Mouse (Mus musculus) E14TG2a.4 (cell line): ENCODE measurements around the gene Xbp1.
"Not testable (repeated sequence)": the region's sequence is repeated elsewhere in the genome, so short reads cannot be mapped to it uniquely, and the experiment has no call there.

Experiments
- H3K27me3 ChIP-seq: 2 replicates; pipeline ENCODE4 v1.6.1; 2014; ENCODE audit warnings: low read length, control low read depth; ENCODE audit not compliant: insufficient read depth
- H3K36me3 ChIP-seq: 2 replicates; pipeline ENCODE4 v1.6.1; 2014; ENCODE audit warnings: low read length, control low read depth; ENCODE audit not compliant: insufficient read depth
- H3K4me1 ChIP-seq: replicated peaks from 2 replicates; pipeline ENCODE4 v1.6.1; 2014; ENCODE audit warnings: low read depth, low read length, control low read depth
- H3K4me3 ChIP-seq: replicated peaks from 2 replicates; pipeline ENCODE4 v1.5.1; 2014; ENCODE audit warnings: mild to moderate bottlenecking, low read length
- H3K9me3 ChIP-seq: 2 replicates; pipeline ENCODE4 v1.6.1; 2014; ENCODE audit warnings: low read length, control low read depth
- CTCF ChIP-seq: conservative IDR thresholded peaks from 2 replicates; pipeline ENCODE4 v1.5.1; 2014; ENCODE audit warnings: low read length
- NANOG ChIP-seq: IDR thresholded peaks from 2 replicates; pipeline ENCODE4 v1.6.1; 2014; ENCODE audit warnings: borderline replicate concordance, low read length, mixed read lengths
- POU5F1 ChIP-seq: IDR thresholded peaks from 2 replicates; pipeline ENCODE4 v1.6.1; 2014; ENCODE audit warnings: low read length, borderline replicate concordance

Gene Xbp1

GRCm38 (mm10) chr11:5499961-5500644 lies 20.4 kb upstream of the Xbp1 start:
- peaks cover 83% of the 10 kb centered on the region for H3K4me1 ChIP-seq
- H3K27me3 ChIP-seq, result no peaks in the 10 kb centered on the region
- peaks cover 14% of the 10 kb centered on the region for H3K9me3 ChIP-seq
- no peaks in the 10 kb centered on the region; the same call in 1 of the 2 replicates for H3K36me3 ChIP-seq
- TF ChIP-seq POU5F1, result no peak
- no peak for TF ChIP-seq NANOG
- no peak for TF ChIP-seq CTCF
- H3K4me3 ChIP-seq, result peak overlapping the region; percentile 57

GRCm38 (mm10) chr11:5500903-5501741 lies 19.3 kb upstream of the Xbp1 start:
- Histone ChIP-seq H3K4me3 (peak overlapping the region; percentile 39; the same call in 1 of the 2 replicates), H3K4me1 (peaks cover 84% of the 10 kb centered on the region), H3K27me3 (no peaks in the 10 kb centered on the region), H3K9me3 (peaks cover 14% of the 10 kb centered on the region), H3K36me3 (no peaks in the 10 kb centered on the region; the same call in 1 of the 2 replicates)
- TF ChIP-seq POU5F1 (no peak), CTCF (no peak), NANOG (no peak)

- no peaks in the 10 kb centered on the region for H3K27me3 ChIP-seq
- H3K4me3 ChIP-seq, result peak overlapping the region; percentile 20
- H3K9me3 ChIP-seq, result peaks cover 14% of the 10 kb centered on the region
- H3K4me1 ChIP-seq, result peaks cover 78% of the 10 kb centered on the region
- no peaks in the 10 kb centered on the region; the same call in 1 of the 2 replicates for H3K36me3 ChIP-seq
- no peak for TF ChIP-seq CTCF
- no peak for TF ChIP-seq NANOG
- no peak for TF ChIP-seq POU5F1
Observed at GRCm38 (mm10) chr11:5502351-5503051, 18.0 kb upstream of the Xbp1 start.

GRCm38 (mm10) chr11:5505856-5506575 lies 14.4 kb upstream of the Xbp1 start:
- Histone ChIP-seq H3K4me1 (peaks cover 73% of the 10 kb centered on the region), H3K27me3 (no peaks in the 10 kb centered on the region), H3K9me3 (peaks cover 14% of the 10 kb centered on the region), H3K4me3 (peak overlapping the region; percentile 56), H3K36me3 (no peaks in the 10 kb centered on the region; the same call in 1 of the 2 replicates)
- TF ChIP-seq NANOG (no peak; the same call in 1 of the 2 replicates), POU5F1 (no peak), CTCF (no peak)

- Histone ChIP-seq H3K9me3 (no peaks in the 10 kb centered on the region), H3K4me3 (no peak overlapping the region), H3K4me1 (peaks cover 84% of the 10 kb centered on the region), H3K36me3 (no peaks in the 10 kb centered on the region), H3K27me3 (no peaks in the 10 kb centered on the region)
- no peak for TF ChIP-seq POU5F1
- TF ChIP-seq NANOG, result no peak
- no peak for TF ChIP-seq CTCF
Observed at GRCm38 (mm10) chr11:5509215-5510098, 11.0 kb upstream of the Xbp1 start.

- no peaks in the 10 kb centered on the region for H3K27me3 ChIP-seq
- no peaks in the 10 kb centered on the region for H3K36me3 ChIP-seq
- H3K4me1 ChIP-seq, result peaks cover 85% of the 10 kb centered on the region
- H3K4me3 ChIP-seq, result no peak overlapping the region
- no peaks in the 10 kb centered on the region for H3K9me3 ChIP-seq
- no peak for TF ChIP-seq CTCF
- TF ChIP-seq NANOG, result no peak
Observed at GRCm38 (mm10) chr11:5510099-5510391, 10.4 kb upstream of the Xbp1 start.

GRCm38 (mm10) chr11:5510686-5511085 lies 9.8 kb upstream of the Xbp1 start:
- H3K4me1 ChIP-seq, result peaks cover 85% of the 10 kb centered on the region
- H3K36me3 ChIP-seq, result not testable (repeated sequence)

More at GRCm38 (mm10) chr11:5510686-5511085, 9.8 kb upstream of the Xbp1 start:
- H3K4me3 ChIP-seq, H3K27me3 ChIP-seq, H3K9me3 ChIP-seq: not testable (repeated sequence)
